10 mouse cellular contexts compared by ENCODE assay signal in the genomic region with DNA sequence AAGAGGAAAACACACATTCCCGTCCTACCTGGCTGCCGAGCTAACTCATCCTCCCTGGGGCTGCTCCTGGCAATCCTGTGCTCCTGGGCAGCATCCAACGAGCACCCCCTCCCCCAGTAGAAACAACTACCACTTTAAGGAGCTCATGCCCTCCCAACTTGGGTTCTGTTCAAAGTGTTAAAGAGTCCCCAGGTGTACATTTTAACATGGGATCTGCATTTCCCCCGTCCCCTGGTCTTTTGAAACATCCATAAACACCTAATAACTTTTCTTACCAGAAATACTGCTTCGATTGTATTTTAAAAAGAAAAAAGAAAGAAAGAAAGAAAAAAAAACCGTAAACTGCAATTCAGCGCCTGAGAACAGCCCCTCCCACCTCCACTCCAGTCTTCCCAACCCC. TPM values are rescaled to one million over a fixed set of nuclear protein-coding genes. Genes with fewer than 3 reads are reported as not detected.
DNase-seq lines count a peak whose midpoint lies in the region; ATAC-seq and TF ChIP-seq lines count a peak whose summit lies in the region.
"Had no signal": no experiment of that assay in that cellular context is flagged by ENCODE, and none has a peak within 500 bp of the region (broad histone marks: within the 10 kb centered on the region; RNA-seq: fewer than 3 reads in every experiment).

No protein-coding gene starts in this region.

- no peak for TF ChIP-seq CTCF in liver, postnatal 0 days (IDR thresholded peaks at IDR 0.05; ENCODE audit: low read depth)

- H3K27ac ChIP-seq in heart, embryonic 11.5 days (ENCODE audit: low read depth, low read length) = no peak overlapping the region
- H3K27ac ChIP-seq in ES-E14 (ENCODE audit: insufficient read depth, low read depth, low read length, poor library complexity, severe bottlenecking) = no peak overlapping the region
- no peak overlapping the region for H3K27ac ChIP-seq in hindbrain, embryonic 11.5 days (ENCODE audit: low read depth, low read length)
- H3K27ac ChIP-seq in liver, postnatal 0 days (ENCODE audit: low read depth) = no peak overlapping the region

- peak overlapping the region; percentile 75 for H3K4me2 ChIP-seq in heart, embryonic 11.5 days
- no peak overlapping the region for H3K4me2 ChIP-seq in hindbrain, embryonic 11.5 days (replicated peaks; ENCODE audit: low read depth, low read length)
- peak overlapping the region; percentile 56 for H3K4me2 ChIP-seq in liver, postnatal 0 days (ENCODE audit: low read depth, low read length)

- WGBS in heart, embryonic 11.5 days (ENCODE audit: insufficient replicate concordance) = 2% methylated on average over 7 of the region's 7 CpGs
- 3% methylated on average over 7 of the region's 7 CpGs for WGBS in hindbrain, embryonic 11.5 days
- WGBS in liver, postnatal 0 days (ENCODE audit: insufficient replicate concordance) = 8% methylated on average over 7 of the region's 7 CpGs

- no peaks in the 10 kb centered on the region for H3K4me1 ChIP-seq in heart, embryonic 11.5 days (ENCODE audit: control insufficient read depth, insufficient read depth, low read length)
- H3K4me1 ChIP-seq in ES-E14 (ENCODE audit: control insufficient read depth in 2 of 2, insufficient read depth in 2 of 2, low read length in 2 of 2, poor library complexity in 1 of 2) = peaks cover 3% of the 10 kb centered on the region in 2 experiments; a peak in 1 of 4 replicates
- H3K4me1 ChIP-seq in hindbrain, embryonic 11.5 days (replicated peaks; ENCODE audit: control insufficient read depth, insufficient read depth, low read length) = no peaks in the 10 kb centered on the region
- 0 out of 2 replicates have a peak, but pooled peaks cover 3% of the 10 kb centered on the region for H3K4me1 ChIP-seq in liver, postnatal 0 days (ENCODE audit: insufficient read depth)

- peak overlapping the region; percentile 40 for H3K4me3 ChIP-seq in heart, embryonic 11.5 days (ENCODE audit: low read depth, low read length)
- H3K4me3 ChIP-seq in ES-E14 (ENCODE audit: insufficient read depth in 1 of 2, low read depth in 1 of 2, low read length in 2 of 2, poor library complexity in 1 of 2, severe bottlenecking in 1 of 2) = peak overlapping the region in 1 of 2 experiments; percentile 45; a peak in 2 of 4 replicates
- no peak overlapping the region for H3K4me3 ChIP-seq in hindbrain, embryonic 11.5 days (ENCODE audit: low read depth, low read length)
- H3K4me3 ChIP-seq in liver, postnatal 0 days (ENCODE audit: low read depth, low read length) = peak overlapping the region; percentile 19; the same call in 1 of the 2 replicates

- TF ChIP-seq EP300 in liver, postnatal 0 days (IDR thresholded peaks at IDR 0.05; ENCODE audit: low read depth) = no peak

- peak overlapping the region; percentile 16; the same call in 1 of the 2 replicates for H3K9ac ChIP-seq in heart, embryonic 11.5 days (ENCODE audit: low read depth, low read length)
- H3K9ac ChIP-seq in ES-E14 (ENCODE audit: insufficient read depth, low read depth, low read length, poor library complexity, severe bottlenecking) = peak overlapping the region; percentile 10; the same call in 1 of the 2 replicates
- no peak overlapping the region for H3K9ac ChIP-seq in hindbrain, embryonic 11.5 days (ENCODE audit: low read depth, low read length)
- no peak overlapping the region for H3K9ac ChIP-seq in liver, postnatal 0 days (replicated peaks)

- no peaks in the 10 kb centered on the region for H3K36me3 ChIP-seq in heart, embryonic 11.5 days (ENCODE audit: control insufficient read depth, insufficient read depth, low read length)
- no peaks in the 10 kb centered on the region for H3K36me3 ChIP-seq in ES-E14 (ENCODE audit: control insufficient read depth, insufficient read depth, low read length, poor library complexity, severe bottlenecking)
- H3K36me3 ChIP-seq in hindbrain, embryonic 11.5 days (ENCODE audit: control insufficient read depth, insufficient read depth, low read length) = no peaks in the 10 kb centered on the region
- no peaks in the 10 kb centered on the region for H3K36me3 ChIP-seq in liver, postnatal 0 days (replicated peaks; ENCODE audit: insufficient read depth, low read length)

- no peak for ATAC-seq in heart, embryonic 11.5 days (replicated peaks; ENCODE audit: insufficient number of reproducible peaks, low FRiP score, low TSS enrichment)
- no peak for ATAC-seq in hindbrain, embryonic 11.5 days (ENCODE audit: low FRiP score)
- no peak for ATAC-seq in liver, postnatal 0 days

- in situ Hi-C loops in ES-E14 (cut with MboI; ENCODE audit: low sequenced_read_pairs in 2 of 2, unreplicated experiment in 2 of 2) = no loop called here

- H3K9me3 ChIP-seq in heart, embryonic 11.5 days (replicated peaks; ENCODE audit: control insufficient read depth, low read length) = no peaks in the 10 kb centered on the region
- H3K9me3 ChIP-seq in ES-E14 (ENCODE audit: control insufficient read depth, insufficient read depth, low read depth, low read length) = no peaks in the 10 kb centered on the region
- no peaks in the 10 kb centered on the region for H3K9me3 ChIP-seq in hindbrain, embryonic 11.5 days (ENCODE audit: control insufficient read depth, low read length)
- no peaks in the 10 kb centered on the region for H3K9me3 ChIP-seq in liver, postnatal 0 days (ENCODE audit: low read length)

- peaks cover 6% of the 10 kb centered on the region for H3K27me3 ChIP-seq in heart, embryonic 11.5 days (ENCODE audit: control insufficient read depth, insufficient read depth, low read length)
- H3K27me3 ChIP-seq in hindbrain, embryonic 11.5 days (ENCODE audit: control insufficient read depth, insufficient read depth, low read length) = peaks cover 20% of the 10 kb centered on the region; the same call in 1 of the 2 replicates
- H3K27me3 ChIP-seq in liver, postnatal 0 days (ENCODE audit: insufficient read depth, low read length) = 0 out of 2 replicates have a peak, but pooled peaks cover 3% of the 10 kb centered on the region

- no peak for DNase-seq in heart, postnatal 4 days
- DNase-seq in ES-E14 (ENCODE audit: low read depth, low spot score) = no peak
- peak; percentile 8 for DNase-seq in hindbrain, embryonic 11.5 days (ENCODE audit: low spot score)
- no peak for DNase-seq in liver, postnatal 0 days
- no peak for DNase-seq in urinary bladder, adult 18-20 months (ENCODE audit: low spot score in 2 of 2)
- DNase-seq in spleen, adult 12 weeks (ENCODE audit: low spot score) = no peak
- no peak for DNase-seq in urinary bladder, postnatal 10 days (ENCODE audit: low spot score)

TF ChIP-seq in ES-E14, 5 proteins besides CTCF, POLR2A, EP300 and RAD21:
- TF ChIP-seq MAFK (IDR thresholded peaks at IDR 0.05; ENCODE audit: insufficient read depth, low read depth, low read length) = no peak
- TF ChIP-seq HCFC1 (IDR thresholded peaks at IDR 0.05; ENCODE audit: borderline replicate concordance, insufficient read depth, low read length) = no peak
- no peak for TF ChIP-seq ZC3H11A (IDR thresholded peaks at IDR 0.05; ENCODE audit: borderline replicate concordance, low read depth, low read length)
- TF ChIP-seq ZNF384 (IDR thresholded peaks at IDR 0.05; ENCODE audit: low read depth, low read length) = no peak

RNA-seq across cellular contexts. Expression of a gene that starts 35.6 kb away (rescaled TPM):
- polyA plus RNA-seq in heart, embryonic 11.5 days (2014; fragmentation: Nextera tagmentation; extraction: Ambion mirVana) = 2.6 and 5.0 TPM in 2 replicates
- 1 to 10 TPM in 1 of 2 experiments, under 1 TPM in 1; 0.72 to 1.2 TPM for total RNA-seq in heart, postnatal 4 days (2021)
- total RNA-seq in ES-E14 (2012; rRNA removed) = 24.1 and 38.3 TPM in 2 replicates
- polyA plus RNA-seq in hindbrain, embryonic 11.5 days (2014; fragmentation: Nextera tagmentation; extraction: Ambion mirVana) = 2.1 TPM in 2 replicates
- 0.07 and 0.14 TPM in 2 replicates for polyA plus RNA-seq in liver, postnatal 0 days (2015; fragmentation: Nextera tagmentation; extraction: Ambion mirVana)

RNA-seq across cellular contexts. Expression of a gene that starts 36.5 kb away (rescaled TPM):
- polyA plus RNA-seq in heart, embryonic 11.5 days (2014; fragmentation: Nextera tagmentation; extraction: Ambion mirVana) = not detected in 2 replicates
- total RNA-seq in heart, postnatal 4 days (2021) = not detected
- not detected in 2 replicates for total RNA-seq in ES-E14 (2012; rRNA removed)
- polyA plus RNA-seq in hindbrain, embryonic 11.5 days (2014; fragmentation: Nextera tagmentation; extraction: Ambion mirVana) = 0.09 TPM in 1 of 2 replicates, not detected in the other
- polyA plus RNA-seq in liver, postnatal 0 days (2015; fragmentation: Nextera tagmentation; extraction: Ambion mirVana) = not detected in 2 replicates
- total RNA-seq: adrenal gland, postnatal 4 days; left cerebral cortex, adult 8-10 months had no signal

Comparison
In these comparisons a context has a peak if more than half of its experiments do, and no peak if none do; other contexts are left out.
1. H3K9ac ChIP-seq: peak in heart, embryonic 11.5 days (single experiment) and ES-E14 (single experiment); none in hindbrain, embryonic 11.5 days (single experiment) and liver, postnatal 0 days (single experiment).